Mouse (Mus musculus) thymus, postnatal 14 days (tissue): ENCODE measurements around the gene Scn3b.

ENCODE experiments used
- DNase-seq: peaks from one replicate; pipeline ENCODE4 v3.0.0; 2021

Scn3b gene

DNA sequence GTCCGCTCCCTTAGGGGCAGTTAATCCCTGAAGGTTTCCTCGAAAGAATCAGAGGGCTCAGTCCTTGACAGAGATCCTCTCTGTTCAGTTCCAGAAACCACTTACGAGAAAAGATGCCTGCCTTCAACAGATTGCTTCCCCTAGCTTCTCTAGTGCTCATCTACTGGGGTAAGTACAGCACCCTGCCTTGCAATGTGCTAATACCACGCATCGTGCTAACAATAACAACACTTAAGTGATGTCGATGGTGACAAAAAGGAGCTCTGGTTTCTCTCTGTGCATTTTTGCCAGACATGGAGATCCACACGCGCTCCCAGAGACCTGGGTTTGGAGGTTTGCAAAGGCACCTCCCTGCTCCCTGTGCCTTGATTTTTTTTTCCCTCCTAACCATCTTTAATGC lies 863 bp downstream of the Scn3b start:
- no peak for DNase-seq

- no peak for DNase-seq
These were observed 2.1 kb downstream of the Scn3b start for GRCm38 (mm10) chr9:40271075-40271474.

DNA sequence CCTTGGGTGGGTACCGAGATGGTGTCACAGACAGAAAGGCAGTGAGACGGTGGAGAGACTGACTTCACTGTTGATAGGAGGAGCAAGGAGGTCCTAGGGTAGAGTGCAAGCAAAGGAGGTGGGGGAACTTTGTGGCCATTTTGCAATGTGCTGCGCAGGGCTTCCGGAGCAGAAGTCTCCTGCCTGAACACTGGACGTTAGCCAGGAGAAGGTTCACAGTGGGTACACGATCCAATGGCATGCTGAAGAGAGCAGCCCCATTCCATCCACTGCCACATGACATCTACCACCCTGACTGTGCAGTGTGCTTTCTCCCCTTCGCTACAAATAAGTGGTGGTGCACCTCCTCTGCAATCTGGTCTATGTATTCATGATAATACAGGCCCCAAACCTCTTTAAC lies 3.8 kb downstream of the Scn3b start:
- no peak for DNase-seq

GRCm38 (mm10) chr9:40275904-40276303 lies 6.9 kb downstream of the Scn3b start:
- DNase-seq = no peak

- DNase-seq = no peak
These were observed 8.7 kb downstream of the Scn3b start for GRCm38 (mm10) chr9:40277671-40278070.

- DNase-seq = no peak
These were observed 10.4 kb downstream of the Scn3b start for GRCm38 (mm10) chr9:40279438-40279837.

GRCm38 (mm10) chr9:40282968-40283367 lies 14.0 kb downstream of the Scn3b start:
- DNase-seq = no peak

DNA sequence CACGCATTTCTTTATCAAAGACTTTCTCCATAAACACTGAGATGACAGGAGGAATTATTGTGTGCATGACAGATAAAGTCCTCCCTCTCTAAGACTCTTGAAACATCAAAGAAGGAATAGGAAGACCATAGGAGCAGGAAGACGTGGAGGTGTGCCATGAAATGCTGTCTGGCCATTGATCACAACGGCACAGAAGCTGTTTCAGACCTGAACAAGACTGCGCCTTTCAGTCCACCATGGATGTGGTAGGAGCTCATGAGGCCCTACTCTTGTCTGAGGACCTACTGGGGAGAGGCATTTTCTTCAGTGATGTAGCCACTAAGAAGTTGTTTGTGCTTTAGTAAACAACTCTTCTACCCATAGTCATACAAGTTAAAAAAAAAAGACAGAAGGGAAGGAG lies 23.5 kb downstream of the Scn3b start:
- no peak for DNase-seq

DNA sequence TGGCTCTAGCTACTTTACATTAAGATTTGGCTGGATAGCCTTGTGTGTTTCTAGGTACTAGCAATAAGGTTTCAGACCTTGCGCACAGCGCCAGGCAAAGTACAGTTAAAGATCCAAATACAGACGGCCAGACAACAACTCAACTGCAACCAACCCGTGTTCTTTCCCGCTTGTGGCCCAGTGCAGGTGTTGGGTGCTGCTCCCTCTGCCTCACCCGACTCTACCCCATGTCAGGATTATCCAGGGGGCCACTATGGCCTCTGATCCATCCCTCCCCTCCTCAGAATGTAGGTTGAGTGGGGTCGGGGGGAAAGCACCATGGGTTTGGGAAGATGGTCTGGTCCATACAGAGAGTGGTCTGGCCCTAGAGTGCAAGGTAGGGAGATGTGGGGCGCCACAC lies 24.3 kb downstream of the Scn3b start:
- no peak for DNase-seq

GRCm38 (mm10) chr9:40293740-40294139 lies 24.7 kb downstream of the Scn3b start:
- DNase-seq = no peak

GRCm38 (mm10) chr9:40294210-40294609 lies 25.2 kb downstream of the Scn3b start:
- DNase-seq = no peak

DNA sequence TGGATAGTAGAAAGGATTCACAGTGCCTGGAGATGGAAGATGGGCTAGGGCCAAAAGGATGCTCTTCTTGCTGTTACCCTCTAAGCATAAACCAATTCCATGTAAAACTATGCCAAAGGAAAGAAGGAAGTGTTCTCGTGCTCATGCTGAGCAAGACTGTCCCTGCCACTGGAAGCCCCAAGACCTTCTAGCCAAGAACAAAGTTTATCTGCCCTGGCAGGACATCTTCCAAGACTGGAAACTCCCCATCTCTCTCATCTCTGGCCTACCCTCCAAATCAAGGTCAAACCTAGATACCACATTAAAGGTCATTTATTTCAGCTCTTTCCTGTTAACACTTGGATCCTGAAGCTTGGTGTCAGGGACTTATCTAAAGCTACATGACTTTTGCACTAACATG lies 25.8 kb downstream of the Scn3b start:
- no peak for DNase-seq

DNA sequence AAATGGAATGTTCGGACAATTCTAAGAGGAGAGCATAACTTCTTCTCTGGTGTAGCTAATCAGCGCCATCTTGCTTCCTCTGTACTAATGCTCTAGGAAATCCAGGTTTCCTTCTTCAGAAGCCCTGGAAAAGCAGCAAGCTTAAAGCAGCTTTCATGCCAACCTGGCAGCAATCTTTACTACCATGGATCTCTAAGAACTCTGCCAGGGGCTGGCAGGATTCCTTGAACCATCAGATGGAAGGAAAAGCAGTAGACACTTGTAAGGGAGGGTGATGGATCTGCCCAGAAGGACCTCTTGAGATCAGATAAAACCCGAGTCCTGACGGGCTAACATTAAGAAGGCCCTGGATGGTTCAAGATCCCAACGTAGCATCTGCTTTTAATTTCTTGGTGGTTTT lies 27.2 kb downstream of the Scn3b start:
- no peak for DNase-seq

- DNase-seq = no peak
These were observed 29.0 kb downstream of the Scn3b start for GRCm38 (mm10) chr9:40297969-40298368.

DNA sequence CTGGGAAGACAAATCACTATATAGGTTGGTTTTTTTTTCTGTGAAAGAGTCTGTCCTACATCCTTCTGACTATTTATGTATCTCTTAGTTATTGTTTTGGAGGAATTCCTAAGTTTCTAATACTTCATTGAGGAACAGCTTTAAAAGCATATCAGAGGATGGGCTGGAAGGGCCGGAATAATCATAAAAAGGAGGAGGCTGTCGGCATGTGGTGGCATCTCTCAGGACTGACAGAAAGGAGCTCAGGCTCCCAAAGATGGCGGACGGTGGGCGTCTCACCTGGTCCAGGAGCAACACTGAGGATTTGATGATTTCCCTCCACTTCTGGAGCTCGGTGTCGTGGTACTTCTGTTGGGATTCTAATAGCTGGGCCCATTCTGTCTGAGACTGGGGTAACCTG lies 30.3 kb downstream of the Scn3b start:
- no peak for DNase-seq

DNA sequence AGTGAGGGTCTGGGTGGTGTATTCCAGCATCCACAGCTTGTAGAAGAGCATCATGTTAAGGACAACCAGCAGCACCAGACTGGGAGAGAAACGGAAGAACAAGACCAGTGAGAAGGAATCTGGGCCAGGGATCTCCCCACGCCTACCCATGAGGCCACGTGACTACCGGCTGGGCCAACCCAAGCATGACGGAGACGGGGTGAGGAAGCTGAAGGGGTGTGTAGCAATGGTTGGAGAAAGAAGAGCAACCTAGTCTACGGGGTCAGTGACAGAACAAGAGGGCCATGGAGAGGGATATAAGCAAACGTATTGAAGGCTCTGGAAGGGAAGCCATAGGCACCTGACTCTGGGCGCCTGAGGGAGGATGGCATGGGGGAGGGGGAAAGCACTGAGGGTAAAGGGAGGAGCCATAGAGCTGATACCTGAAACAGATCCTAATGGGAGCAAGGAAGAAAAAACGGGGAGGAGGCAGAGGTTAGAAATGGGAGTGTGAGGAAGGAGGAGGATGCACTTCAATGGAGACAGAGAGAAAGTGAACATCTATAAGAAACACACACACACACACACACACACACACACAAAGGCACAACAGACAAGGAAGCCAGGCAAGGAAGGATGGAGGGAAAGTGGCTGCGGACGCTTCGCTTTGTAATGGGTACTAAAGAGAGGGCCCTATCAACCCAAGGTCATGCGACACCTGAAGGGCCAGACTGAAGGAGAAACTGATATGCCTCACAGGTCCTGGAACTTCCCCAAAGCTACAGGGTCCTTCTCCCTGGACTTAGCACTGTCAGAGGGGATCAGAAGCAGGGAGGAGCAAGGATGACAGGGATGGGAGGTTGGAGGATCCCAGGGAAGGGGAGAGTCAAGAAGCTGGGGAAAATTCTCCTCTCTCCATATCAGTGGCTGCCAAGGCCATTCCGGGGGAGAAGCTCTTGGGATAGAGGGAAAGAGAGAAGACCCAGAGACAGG lies 31.3 kb downstream of the Scn3b start:
- DNase-seq = no peak

- no peak for DNase-seq
These were observed 32.5 kb downstream of the Scn3b start for GRCm38 (mm10) chr9:40301475-40301874.

- DNase-seq = no peak
These were observed 33.4 kb downstream of the Scn3b start for GRCm38 (mm10) chr9:40302375-40302774.

DNA sequence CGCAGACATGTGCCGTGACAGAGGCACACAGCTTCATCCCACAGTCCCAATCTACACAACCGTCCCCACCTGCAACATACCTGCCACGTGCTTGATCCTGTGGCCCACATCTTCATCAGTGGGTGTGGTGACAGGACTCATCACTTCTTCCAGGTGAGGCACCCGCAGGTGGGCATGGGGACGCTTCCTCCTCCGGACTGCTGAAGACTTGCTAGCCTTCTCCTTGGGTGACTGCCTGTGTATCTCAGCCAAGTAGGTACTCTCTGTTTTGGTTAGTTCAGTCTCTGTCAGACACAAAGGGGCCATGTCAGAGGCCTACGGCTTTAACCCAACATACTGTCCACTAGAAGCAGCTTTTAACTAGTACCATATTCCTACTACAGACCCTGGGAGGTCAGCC lies 35.2 kb downstream of the Scn3b start:
- DNase-seq = no peak

DNA sequence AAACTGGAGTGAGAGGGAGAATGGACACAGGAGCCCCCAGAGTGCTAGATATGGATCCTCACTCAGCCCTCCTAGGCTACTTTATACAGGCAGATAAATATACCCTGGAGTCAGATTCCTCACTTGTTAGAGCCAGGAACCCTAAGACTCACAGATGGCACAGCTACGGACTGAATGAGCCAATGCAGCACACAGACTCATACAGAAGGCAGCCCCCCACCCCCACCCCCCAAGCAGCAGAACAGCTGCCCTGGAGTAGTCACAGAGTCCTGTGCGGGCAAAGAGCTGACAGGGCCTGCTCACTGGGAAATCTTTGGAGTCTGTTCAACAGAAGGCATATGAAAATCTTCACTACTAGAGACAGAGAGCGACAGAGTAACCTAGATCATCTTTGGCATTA lies 38.3 kb downstream of the Scn3b start:
- no peak for DNase-seq

DNA sequence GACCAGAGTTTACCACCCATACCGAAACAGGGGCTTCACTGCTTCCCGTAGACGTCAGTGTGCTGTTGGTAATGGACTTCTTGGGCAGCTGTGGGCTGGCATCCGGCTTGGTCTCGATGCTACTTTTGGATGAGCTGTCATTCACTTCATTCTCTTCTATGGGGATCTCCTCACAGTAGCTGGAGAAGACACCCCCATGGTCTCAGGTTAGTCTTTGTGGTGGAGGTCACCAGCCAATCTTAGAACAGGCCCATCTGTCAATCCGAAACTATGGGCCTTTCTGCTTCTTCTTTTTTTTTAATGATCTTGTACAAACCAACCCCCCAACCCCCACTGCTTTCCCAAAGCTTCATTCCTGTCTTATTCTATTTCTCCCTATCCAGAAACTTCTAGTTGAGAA lies 40.9 kb downstream of the Scn3b start:
- DNase-seq = no peak

DNA sequence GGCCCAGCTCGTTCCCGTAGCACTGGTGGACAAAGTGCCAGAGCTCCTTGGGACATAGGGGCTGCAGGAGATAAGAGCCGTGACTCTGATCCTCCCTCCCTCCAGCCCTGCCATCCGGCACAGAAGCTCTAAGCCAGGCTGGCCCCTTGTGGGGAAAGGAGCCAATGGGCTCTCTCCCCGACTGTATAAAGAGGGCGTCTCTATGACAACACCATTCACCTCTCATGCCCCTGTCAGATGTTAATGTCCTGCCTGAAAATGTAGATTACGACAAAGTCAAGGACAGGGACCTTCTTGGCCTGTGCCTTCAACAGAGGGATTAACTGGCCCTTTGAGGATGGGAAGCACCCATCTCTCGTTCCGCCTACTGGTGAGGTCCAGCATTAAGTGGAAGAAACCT lies 42.8 kb downstream of the Scn3b start:
- no peak for DNase-seq

- DNase-seq = no peak
These were observed 48.0 kb downstream of the Scn3b start for GRCm38 (mm10) chr9:40316865-40317660.

GRCm38 (mm10) chr9:40317735-40318134 lies 48.7 kb downstream of the Scn3b start:
- no peak for DNase-seq
